8 mouse cellular contexts compared by ENCODE assay signal in the genomic region with DNA sequence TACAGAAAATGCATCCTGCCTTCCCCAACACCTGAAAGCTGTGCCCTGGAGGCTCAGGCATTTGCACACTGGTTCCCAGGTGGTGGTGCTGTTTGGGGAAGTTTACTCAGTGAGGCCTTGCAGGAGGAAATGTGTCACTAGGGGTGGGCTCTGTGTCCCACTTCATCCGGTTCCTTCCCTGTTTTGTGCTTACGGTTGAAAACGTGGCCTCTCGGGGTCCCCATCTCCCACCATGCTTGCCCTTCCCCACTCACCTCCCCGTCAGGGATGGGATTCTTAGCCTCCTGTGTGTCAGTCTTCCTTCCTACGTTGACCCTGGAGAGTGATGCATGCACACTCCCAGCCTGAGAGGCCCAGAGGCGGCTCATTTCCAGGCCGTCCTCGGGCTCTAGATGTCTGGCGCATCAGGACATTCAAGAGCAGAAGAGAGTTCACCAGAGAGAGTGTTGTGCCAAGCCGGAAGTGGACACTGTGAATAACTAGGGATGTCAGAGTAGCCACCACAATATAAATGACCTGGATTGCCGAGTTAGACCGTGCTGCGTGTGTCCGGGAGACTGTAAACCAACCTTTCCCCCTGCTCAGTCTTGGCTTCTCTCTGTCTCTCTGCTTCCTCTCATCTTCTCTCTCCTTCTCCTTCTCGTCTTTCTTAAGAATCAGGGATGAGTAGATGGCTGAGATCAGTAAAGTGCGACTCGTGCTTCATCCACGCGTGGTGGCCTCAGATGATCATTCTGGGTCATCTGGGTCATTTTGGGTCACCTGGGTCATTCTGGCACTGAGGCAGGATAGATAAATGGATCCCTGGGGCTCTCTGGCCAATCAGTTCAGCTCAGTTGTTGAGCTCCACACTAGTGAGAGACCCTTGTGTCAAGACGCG. TPM values are rescaled to one million over a fixed set of nuclear protein-coding genes. Genes with fewer than 3 reads are reported as not detected.
DNase-seq lines count a peak whose midpoint lies in the region; ATAC-seq and TF ChIP-seq lines count a peak whose summit lies in the region.

No protein-coding gene starts in this region.

- no peak overlapping the region for H3K4me2 ChIP-seq in kidney, postnatal 0 days (ENCODE audit: low read length)
- 0 out of 2 replicates have a peak overlapping the region, but pooled peaks have one; percentile 23 for H3K4me2 ChIP-seq in intestine, embryonic 15.5 days (replicated peaks)

- H3K9me3 ChIP-seq in kidney, postnatal 0 days (replicated peaks; ENCODE audit: low read length) = no peaks in the 10 kb centered on the region
- no peaks in the 10 kb centered on the region for H3K9me3 ChIP-seq in embryonic facial prominence, embryonic 10.5 days
- H3K9me3 ChIP-seq in intestine, embryonic 15.5 days = no peaks in the 10 kb centered on the region

- H3K4me3 ChIP-seq in kidney, postnatal 0 days (replicated peaks; ENCODE audit: low read depth, low read length) = no peak overlapping the region
- peak overlapping the region; percentile 11; the same call in 1 of the 2 replicates for H3K4me3 ChIP-seq in embryonic facial prominence, embryonic 10.5 days
- no peak overlapping the region for H3K4me3 ChIP-seq in intestine, embryonic 15.5 days (replicated peaks)

- no peak overlapping the region for H3K9ac ChIP-seq in kidney, postnatal 0 days (ENCODE audit: low read depth, low read length)
- no peak overlapping the region for H3K9ac ChIP-seq in intestine, embryonic 15.5 days

- peak; percentile 17; the same call in 1 of the 2 replicates for TF ChIP-seq CTCF in kidney, postnatal 0 days (IDR thresholded peaks at IDR 0.05; ENCODE audit: low read depth)

- H3K4me1 ChIP-seq in kidney, postnatal 0 days (replicated peaks; ENCODE audit: insufficient read depth, low read length) = peaks cover 31% of the 10 kb centered on the region
- peaks cover 74% of the 10 kb centered on the region for H3K4me1 ChIP-seq in embryonic facial prominence, embryonic 10.5 days
- peaks cover 36% of the 10 kb centered on the region for H3K4me1 ChIP-seq in intestine, embryonic 15.5 days (replicated peaks)

- no peaks in the 10 kb centered on the region for H3K27me3 ChIP-seq in kidney, postnatal 0 days (ENCODE audit: insufficient read depth, low read length)
- peaks cover 17% of the 10 kb centered on the region for H3K27me3 ChIP-seq in embryonic facial prominence, embryonic 10.5 days (replicated peaks; ENCODE audit: low read depth, poor library complexity, severe bottlenecking)
- no peaks in the 10 kb centered on the region for H3K27me3 ChIP-seq in intestine, embryonic 15.5 days (replicated peaks)
- no peaks in the 10 kb centered on the region for H3K27me3 ChIP-seq in splenic B cell, adult 2 months (ENCODE audit: control insufficient read depth, insufficient read depth, low read length, poor library complexity, severe bottlenecking)

- WGBS in kidney, postnatal 0 days = 75% methylated on average over 22 of the region's 22 CpGs
- 73% methylated on average over 22 of the region's 22 CpGs for WGBS in embryonic facial prominence, embryonic 10.5 days
- whole genome bisulfite sequencing in intestine, embryonic 15.5 days = 74% methylated on average over 22 of the region's 22 CpGs

- no peaks in the 10 kb centered on the region for H3K36me3 ChIP-seq in kidney, postnatal 0 days (ENCODE audit: insufficient read depth, low read length)
- no peaks in the 10 kb centered on the region for H3K36me3 ChIP-seq in embryonic facial prominence, embryonic 10.5 days (replicated peaks)
- H3K36me3 ChIP-seq in intestine, embryonic 15.5 days = no peaks in the 10 kb centered on the region
- H3K36me3 ChIP-seq in splenic B cell, adult 2 months (ENCODE audit: control insufficient read depth, insufficient read depth, low read length, poor library complexity, severe bottlenecking) = no peaks in the 10 kb centered on the region; the same call in 1 of the 2 replicates

- no peak for ATAC-seq in kidney, postnatal 0 days (replicated peaks; ENCODE audit: low FRiP score, low read depth)
- no peak for ATAC-seq in intestine, embryonic 15.5 days

- 0 out of 2 replicates have a peak overlapping the region, but pooled peaks have one; percentile 8 for H3K27ac ChIP-seq in kidney, postnatal 0 days
- peak overlapping the region; percentile 59 for H3K27ac ChIP-seq in embryonic facial prominence, embryonic 10.5 days (replicated peaks)
- H3K27ac ChIP-seq in intestine, embryonic 15.5 days = no peak overlapping the region

- no peak for DNase-seq in kidney, postnatal 0 days (ENCODE audit: low spot score)
- no peak for DNase-seq in kidney, postnatal 10 days
- no peak for DNase-seq in embryonic facial prominence, embryonic 10.5 days (ENCODE audit: low spot score)
- peak; percentile 74 for DNase-seq in splenic B cell, adult 2 months (ENCODE audit: low read depth, low spot score)
- DNase-seq in right cerebral cortex, postnatal 25 days = no peak
- no peak for DNase-seq in layer of hippocampus, adult 9-11 months
- DNase-seq in adrenal gland, adult 2 months = no peak

RNA-seq across cellular contexts. Expression of gene Trak1, which starts 4.0 kb away (rescaled TPM):
- polyA plus RNA-seq in kidney, postnatal 0 days (2015; fragmentation: Nextera tagmentation; extraction: Ambion mirVana) = 11.6 and 13.0 TPM in 2 replicates
- 14.1 and 14.7 TPM in 2 replicates for polyA plus RNA-seq in embryonic facial prominence, embryonic 10.5 days (2016; fragmentation: Nextera tagmentation; extraction: Ambion mirVana)
- polyA plus RNA-seq in intestine, embryonic 15.5 days (2015; fragmentation: Nextera tagmentation; extraction: Ambion mirVana) = 20.9 and 26.5 TPM in 2 replicates
- 10 to 100 TPM; 67.8 to 83.7 TPM for total RNA-seq in adrenal gland, adult 2 months (2021)
- polyA plus RNA-seq in adrenal gland, adult 2 months (2012; rRNA removed) = 52.2 and 52.3 TPM in 2 replicates

RNA-seq across cellular contexts. Expression of gene Ulk4, which starts 24.3 kb away (rescaled TPM):
- polyA plus RNA-seq in kidney, postnatal 0 days (2015; fragmentation: Nextera tagmentation; extraction: Ambion mirVana) = 135 and 136 TPM in 2 replicates
- 140 TPM in 2 replicates for polyA plus RNA-seq in embryonic facial prominence, embryonic 10.5 days (2016; fragmentation: Nextera tagmentation; extraction: Ambion mirVana)
- 140 and 150 TPM in 2 replicates for polyA plus RNA-seq in intestine, embryonic 15.5 days (2015; fragmentation: Nextera tagmentation; extraction: Ambion mirVana)
- total RNA-seq in adrenal gland, adult 2 months (2021) = 1 to 10 TPM; 1.5 to 2.0 TPM
- polyA plus RNA-seq in adrenal gland, adult 2 months (2012; rRNA removed) = 2.3 and 6.0 TPM in 2 replicates

Comparison
In these comparisons a context has a peak if more than half of its experiments do, and no peak if none do; other contexts are left out.
1. RNA of gene Ulk4, which starts 24.3 kb away (polyA plus RNA-seq): 140 to 150 TPM in intestine, embryonic 15.5 days, 140 TPM in embryonic facial prominence, embryonic 10.5 days and 135 to 136 TPM in kidney, postnatal 0 days; 2.3 to 6.0 TPM in adrenal gland, adult 2 months; every median in the first group is over 10 times any median in the second.